Mouse (Mus musculus) embryonic fibroblast, embryonic 13.5 days (primary cell): ENCODE data around the gene Ric3. TPM values are rescaled to one million over a fixed set of nuclear protein-coding genes. Genes with fewer than 3 reads are reported as not detected.

ENCODE experiments used
- H3K27ac ChIP-seq: 2 replicates; pipeline ENCODE4 v1.5.1; 2012; ENCODE audit warnings: low read length, control low read depth, inconsistent platforms; ENCODE audit not compliant: insufficient read depth
- H3K4me1 ChIP-seq: 2 replicates; pipeline ENCODE4 v1.6.1; 2011; ENCODE audit warnings: low read length; ENCODE audit not compliant: control insufficient read depth, insufficient read depth
- H3K4me3 ChIP-seq: 2 replicates; pipeline ENCODE4 v1.5.1; 2011; ENCODE audit warnings: mild to moderate bottlenecking, control low read depth, low read length; ENCODE audit not compliant: insufficient read depth
- CTCF ChIP-seq: IDR thresholded peaks from 2 replicates; pipeline ENCODE4 v1.5.1; 2011; ENCODE audit warnings: mild to moderate bottlenecking, control low read depth, low read length, moderate library complexity, borderline replicate concordance; ENCODE audit not compliant: insufficient read depth
- POLR2A ChIP-seq: IDR thresholded peaks from 2 replicates; pipeline ENCODE4 v1.6.1; 2011; ENCODE audit warnings: low read depth, mild to moderate bottlenecking, control low read depth, low read length, moderate library complexity
- polyA plus RNA-seq: library from polyadenylated mRNA; stranded (reverse); fragments of >200 nt; gene quantifications from 2 replicates; pipeline ENCODE4 v1.2.4, GENCODE M21; 2011; ENCODE audit warnings: low read depth; ENCODE audit not compliant: missing spikeins, insufficient read length

Gene Ric3
- polyA plus RNA-seq, 1 experiment = 0.93 TPM

DNA sequence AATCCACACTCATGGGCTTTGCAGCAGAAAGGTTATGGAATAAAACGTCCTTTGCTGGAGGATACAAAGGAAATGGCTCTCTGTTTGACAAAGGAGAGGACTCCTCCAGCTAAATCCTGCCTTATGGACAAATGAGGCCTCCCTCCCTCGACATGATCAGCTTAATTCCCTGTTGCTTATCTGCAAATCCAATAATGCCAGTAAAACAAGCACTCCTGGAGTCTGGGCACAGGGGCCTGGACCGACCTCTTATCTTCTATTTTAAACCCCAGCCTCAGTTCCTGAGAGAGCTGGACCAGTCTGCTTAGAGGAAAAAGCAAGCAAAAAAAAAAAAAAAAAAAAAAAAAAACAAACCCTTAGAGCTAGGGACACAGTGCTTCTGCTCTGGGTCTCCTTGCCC, 79.5 kb downstream of the Ric3 start:
- Histone ChIP-seq H3K4me1 (no peaks in the 10 kb centered on the region), H3K4me3 (no peak overlapping the region), H3K27ac (no peak overlapping the region)
- no peak for TF ChIP-seq CTCF
- TF ChIP-seq POLR2A = no peak

DNA sequence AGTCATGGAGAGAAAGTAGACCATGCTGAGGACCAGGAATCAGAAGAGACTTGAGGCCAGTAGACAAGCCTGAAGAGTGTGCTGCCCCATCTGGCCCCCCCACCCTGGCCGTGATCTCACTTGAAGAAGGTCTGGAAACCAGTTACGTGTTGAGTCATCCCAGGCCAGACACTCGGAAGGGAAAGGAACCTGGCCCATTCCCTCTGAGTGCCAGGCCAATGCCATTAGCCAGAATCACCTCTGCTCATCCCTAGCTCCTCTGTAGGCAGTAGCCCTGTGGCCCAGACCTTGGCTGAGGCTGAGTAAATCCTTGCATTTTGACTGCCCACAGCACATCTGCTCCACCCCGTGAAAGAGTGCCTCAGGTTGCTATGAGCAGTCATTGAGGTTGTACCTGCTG, 81.2 kb downstream of the Ric3 start:
- no peaks in the 10 kb centered on the region for H3K4me1 ChIP-seq
- TF ChIP-seq CTCF (no peak), POLR2A (no peak)

DNA sequence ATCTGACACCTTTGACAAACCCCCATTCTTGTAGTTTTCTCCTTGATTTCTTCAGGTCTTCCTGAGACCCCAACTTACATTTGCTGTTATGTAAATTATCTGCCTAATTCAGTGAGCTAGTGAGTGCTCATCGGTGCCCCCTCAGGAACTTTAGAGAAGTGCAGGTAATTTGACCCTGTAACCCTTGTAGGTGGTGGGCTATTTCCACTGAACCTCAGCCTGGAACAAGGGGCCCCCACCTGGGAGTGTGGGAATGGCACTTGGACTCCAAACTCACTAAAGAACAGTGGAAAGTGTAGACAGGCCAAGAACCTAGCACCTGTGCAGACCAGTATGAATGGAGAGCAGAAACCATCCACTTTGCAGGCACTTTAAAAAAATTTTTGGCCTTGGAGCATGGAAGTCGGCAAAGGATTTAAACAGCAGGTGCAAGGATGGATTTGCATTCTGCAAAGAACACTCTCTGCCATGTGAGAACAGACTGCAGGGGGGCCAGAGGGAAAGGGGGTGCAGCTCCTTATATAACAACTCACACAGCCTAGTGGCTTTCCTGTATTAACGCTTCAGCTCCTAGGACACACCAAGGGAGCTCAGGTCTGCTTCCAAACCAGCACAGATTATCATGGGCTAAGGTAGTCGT, 82.7 kb downstream of the Ric3 start:
- H3K27ac ChIP-seq = no peak overlapping the region
- TF ChIP-seq POLR2A = no peak
- no peak for TF ChIP-seq CTCF
- no peaks in the 10 kb centered on the region for H3K4me1 ChIP-seq
- H3K4me3 ChIP-seq = no peak overlapping the region

More for the DNA sequence above, 81.2 kb downstream of the Ric3 start:
- Histone ChIP-seq H3K4me3 (no peak overlapping the region), H3K27ac (no peak overlapping the region)

DNA sequence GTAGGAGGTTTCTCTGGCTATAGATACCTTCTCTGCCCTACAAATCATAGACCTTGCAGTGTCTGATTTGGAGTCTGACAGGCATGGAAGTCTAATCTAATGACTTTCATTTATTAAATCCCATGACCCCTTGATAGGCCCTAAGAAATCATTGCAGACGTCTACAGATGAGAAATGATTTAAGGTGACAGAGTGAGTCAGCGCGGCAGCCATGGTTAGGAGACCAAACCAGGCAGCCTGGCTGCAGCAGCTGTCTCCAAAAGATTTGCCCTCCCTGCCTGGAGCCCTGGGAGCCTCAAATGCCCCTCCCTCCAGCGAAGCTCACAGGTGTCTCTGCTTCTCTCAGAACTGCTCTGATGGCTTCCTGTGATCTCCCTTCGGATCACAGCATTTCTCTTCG, 87.0 kb downstream of the Ric3 start:
- TF ChIP-seq POLR2A (no peak), CTCF (no peak)
- Histone ChIP-seq H3K4me3 (no peak overlapping the region), H3K4me1 (peaks cover 6% of the 10 kb centered on the region; the same call in 1 of the 2 replicates), H3K27ac (no peak overlapping the region)

DNA sequence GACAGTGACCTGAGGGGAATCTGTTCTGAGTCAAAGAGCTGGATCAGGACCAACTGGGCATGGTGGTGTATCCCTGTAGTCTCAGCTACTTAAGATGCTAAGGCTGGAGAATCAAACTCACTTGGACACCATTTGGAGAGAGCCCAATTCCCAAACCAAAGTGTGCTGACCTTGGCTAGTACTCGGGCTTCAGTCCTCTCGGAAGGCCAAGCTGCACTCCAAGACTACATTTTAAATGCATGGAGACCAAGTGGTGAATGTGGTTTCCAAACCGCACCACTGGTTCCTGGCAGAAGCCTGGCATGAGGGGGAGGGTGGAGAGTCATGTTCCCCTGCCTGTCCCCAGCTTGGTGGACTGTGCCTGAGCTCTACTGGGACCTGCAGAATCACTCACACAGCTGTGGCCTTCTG, 89.2 kb downstream of the Ric3 start:
- Histone ChIP-seq H3K4me1 (peaks cover 6% of the 10 kb centered on the region; the same call in 1 of the 2 replicates), H3K27ac (no peak overlapping the region), H3K4me3 (no peak overlapping the region)
- TF ChIP-seq CTCF (no peak), POLR2A (no peak)

DNA sequence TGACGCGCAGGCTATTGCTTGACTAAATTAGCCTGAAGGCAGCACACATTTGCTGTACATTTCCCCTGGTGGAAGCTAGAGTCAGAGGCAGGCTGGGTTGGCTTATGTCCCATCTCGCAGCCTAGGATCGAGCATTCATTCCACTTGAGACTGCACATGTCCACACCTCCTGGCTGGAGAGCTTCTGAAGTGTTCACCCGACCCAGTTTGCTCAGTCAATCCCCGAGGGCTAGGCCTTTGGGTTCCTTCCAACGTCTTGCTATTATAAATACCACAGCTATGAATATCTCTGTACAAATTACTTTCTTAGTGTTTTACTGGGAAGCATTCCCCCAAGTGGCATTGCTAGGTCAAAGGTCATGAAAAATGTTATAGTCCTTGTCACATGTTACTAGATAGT, 89.9 kb downstream of the Ric3 start:
- peaks cover 6% of the 10 kb centered on the region; the same call in 1 of the 2 replicates for H3K4me1 ChIP-seq
- H3K4me3 ChIP-seq = no peak overlapping the region
- no peak for TF ChIP-seq CTCF
- TF ChIP-seq POLR2A = no peak
- no peak overlapping the region for H3K27ac ChIP-seq

DNA sequence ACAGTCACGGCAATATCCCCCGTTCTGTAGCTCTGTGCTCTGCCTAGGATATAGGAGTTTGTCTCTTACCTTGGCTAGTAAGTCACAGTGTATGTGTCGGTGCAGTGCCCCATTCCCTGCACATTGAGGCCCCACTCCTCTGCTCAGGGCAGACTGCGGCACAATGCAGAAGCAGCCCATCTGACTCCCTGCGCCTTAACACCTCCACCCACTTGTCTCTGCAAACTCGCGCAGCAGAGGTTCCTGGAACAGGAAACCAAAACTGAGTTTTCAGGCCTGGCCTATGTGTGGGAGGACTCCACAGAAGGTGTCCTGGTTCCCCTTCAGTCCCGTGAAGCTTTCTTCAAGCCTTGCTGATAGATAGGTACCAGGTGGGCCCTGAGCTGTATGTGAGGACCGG, 91.9 kb downstream of the Ric3 start:
- H3K4me3 ChIP-seq = no peak overlapping the region
- peaks cover 6% of the 10 kb centered on the region; the same call in 1 of the 2 replicates for H3K4me1 ChIP-seq
- H3K27ac ChIP-seq = no peak overlapping the region
- TF ChIP-seq POLR2A = no peak
- no peak for TF ChIP-seq CTCF

DNA sequence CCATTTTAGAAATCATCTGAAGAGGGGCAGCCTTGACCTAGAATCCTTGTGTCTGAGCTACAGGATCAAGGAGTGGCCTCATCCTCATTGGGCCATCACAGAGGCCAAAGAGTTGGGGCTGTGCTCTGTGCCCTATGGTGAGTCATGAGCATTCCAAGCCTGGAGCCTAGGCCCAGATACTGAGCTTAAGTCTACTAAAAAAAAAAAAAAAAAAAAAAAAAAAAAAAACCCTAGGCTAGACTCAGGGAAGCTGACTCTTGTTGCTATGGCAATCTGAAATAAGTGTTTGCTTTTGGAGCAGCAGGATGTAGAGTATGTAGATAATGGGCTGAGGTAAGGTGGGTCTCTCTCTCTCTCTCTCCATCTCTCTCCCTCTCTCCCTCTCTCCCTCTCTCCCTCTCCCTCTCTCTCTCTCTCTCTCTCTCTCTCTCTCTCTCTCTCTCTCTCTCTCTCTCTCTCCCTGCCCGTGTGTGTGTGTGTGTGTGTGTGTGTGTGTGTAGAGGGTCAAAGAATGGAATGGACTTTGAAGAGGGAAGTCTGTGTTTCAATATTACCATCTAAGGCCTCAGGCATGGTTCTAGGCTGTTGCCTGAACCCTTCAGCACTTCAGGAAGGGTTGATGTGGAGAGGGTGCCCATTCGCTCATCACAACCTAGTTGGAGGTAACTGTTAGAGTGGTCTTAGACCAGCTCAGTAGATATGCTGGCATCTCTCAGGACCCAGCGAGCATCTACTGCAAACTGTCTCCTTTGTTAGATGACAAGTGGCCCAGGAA, 97.0 kb downstream of the Ric3 start:
- no peak overlapping the region for H3K4me3 ChIP-seq
- TF ChIP-seq POLR2A = no peak
- H3K4me1 ChIP-seq = no peaks in the 10 kb centered on the region
- no peak overlapping the region for H3K27ac ChIP-seq

Other genes starting within 250 kb of the Ric3 start
- not detected in 2 replicates for gene Olfr516, start 232.8 kb downstream of the Ric3 start, polyA plus RNA-seq
- gene Olfr517, start 211.0 kb downstream of the Ric3 start, polyA plus RNA-seq = not detected in 2 replicates
- not detected in 2 replicates for gene Olfr518, start 198.3 kb downstream of the Ric3 start, polyA plus RNA-seq
- gene Olfr519, start 188.9 kb downstream of the Ric3 start, polyA plus RNA-seq = not detected in 2 replicates
- 0.16 TPM in 1 of 2 replicates, not detected in the other for gene Nlrp10, start 153.2 kb downstream of the Ric3 start, polyA plus RNA-seq
- 166 and 204 TPM in 2 replicates for gene Eif3f, start 148.9 kb downstream of the Ric3 start, polyA plus RNA-seq
- gene Tub, start 133.0 kb downstream of the Ric3 start, polyA plus RNA-seq = 0.49 TPM in 1 of 2 replicates, not detected in the other
- gene Lmo1, start 91.9 kb upstream of the Ric3 start, polyA plus RNA-seq = 2.4 and 5.3 TPM in 2 replicates